Mouse (Mus musculus) intestine, postnatal 0 days (tissue): ENCODE results near the gene Ppp2r1b. TPM values are rescaled to one million over a fixed set of nuclear protein-coding genes. Genes with fewer than 3 reads are reported as not detected.

Experiments used
- ATAC-seq: fragments of 200-750 bp; cut with Nextera tagmentation; 2 replicates; pipeline ENCODE4 v1.8.0; 2017; ENCODE audit warnings: mild to moderate bottlenecking, moderate TSS enrichment, moderate library complexity
- H3K27ac ChIP-seq: fragments of 300-500 bp; sonication (generic); 2 replicates; pipeline ENCODE4 v1.5.1; 2014; ENCODE audit warnings: mild to moderate bottlenecking, low read depth, low read length, moderate library complexity
- H3K27me3 ChIP-seq: fragments of 300-500 bp; sonication (generic); replicated peaks from 2 replicates; pipeline ENCODE4 v1.6.1; 2014; ENCODE audit warnings: low read length, mixed read lengths; ENCODE audit not compliant: control insufficient read depth, insufficient read depth
- H3K36me3 ChIP-seq: fragments of 300-500 bp; sonication (generic); 2 replicates; pipeline ENCODE4 v1.6.1; 2014; ENCODE audit warnings: mild to moderate bottlenecking, moderate library complexity; ENCODE audit not compliant: control insufficient read depth, insufficient read depth
- H3K4me1 ChIP-seq: fragments of 300-500 bp; sonication (generic); replicated peaks from 2 replicates; pipeline ENCODE4 v1.6.1; 2014; ENCODE audit warnings: antibody characterized with exemption, low read length, mixed read lengths; ENCODE audit not compliant: control insufficient read depth, insufficient read depth
- H3K4me2 ChIP-seq: fragments of 300-500 bp; sonication (generic); replicated peaks from 2 replicates; pipeline ENCODE4 v1.6.1; 2014; ENCODE audit warnings: low read depth, mild to moderate bottlenecking, moderate library complexity
- H3K4me3 ChIP-seq: fragments of 300-500 bp; sonication (generic); 2 replicates; pipeline ENCODE4 v1.5.1; 2014; ENCODE audit warnings: low read depth, low read length
- H3K9ac ChIP-seq: fragments of 300-500 bp; sonication (generic); 2 replicates; pipeline ENCODE4 v1.6.1; 2014; ENCODE audit warnings: mild to moderate bottlenecking, low read depth, low read length
- H3K9me3 ChIP-seq: fragments of 300-500 bp; sonication (generic); 2 replicates; pipeline ENCODE4 v1.6.1; 2016; ENCODE audit warnings: mixed run types; ENCODE audit not compliant: control insufficient read depth
- CTCF ChIP-seq: sonication (generic); IDR thresholded peaks from 2 replicates; pipeline ENCODE4 v1.5.1; 2016; ENCODE audit warnings: low read depth, mild to moderate bottlenecking, control low read depth, antibody characterized with exemption, moderate library complexity
- WGBS: fragments of 180-500 bp; shearing (Covaris S2); extraction: QIAGEN DNeasy Blood & Tissue Kit; methylation state at CpG from one replicate; pipeline ENCODE4 v1.1.7; 2014; 5-methylcytosine and 5-hydroxymethylcytosine counted together
- polyA plus RNA-seq: library from polyadenylated mRNA; unstranded; fragments of >200 nt; fragmentation: Nextera tagmentation; extraction: Ambion mirVana; gene quantifications from 2 replicates; pipeline ENCODE4 v1.2.1, GENCODE M21; 2015

Gene Ppp2r1b
- polyA plus RNA-seq, 1 experiment from 2014 or later, result 20.0 TPM

DNA sequence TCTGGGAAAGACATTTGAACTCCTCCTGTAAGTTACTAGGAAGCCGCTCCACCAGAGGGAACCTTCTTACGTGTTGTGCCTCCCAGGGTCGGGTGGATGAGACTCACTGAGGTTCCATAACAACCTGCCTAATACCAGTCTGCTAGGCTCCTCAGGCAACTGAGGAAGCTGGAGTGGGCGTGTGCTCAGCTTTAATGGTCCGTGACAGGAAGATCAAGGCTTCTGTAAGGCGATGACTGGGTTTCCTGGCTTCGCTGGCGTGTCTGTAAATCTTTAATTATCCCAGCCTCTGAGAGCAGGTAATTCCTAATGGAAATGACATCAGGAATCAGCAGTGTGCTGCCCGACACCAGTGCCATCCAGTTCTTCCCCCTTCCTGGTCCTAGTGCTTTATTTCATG lies 446 bp downstream of the Ppp2r1b start:
- no peak overlapping the region for H3K4me3 ChIP-seq
- ATAC-seq, result no peak
- 46% methylated on average over 9 of the region's 9 CpGs for WGBS
- H3K27ac ChIP-seq, result peak overlapping the region; percentile 62; the same call in 1 of the 2 replicates
- no peak for TF ChIP-seq CTCF
- no peak overlapping the region for H3K9ac ChIP-seq
- 0 out of 2 replicates have a peak, but pooled peaks cover 16% of the 10 kb centered on the region for H3K4me1 ChIP-seq
- no peaks in the 10 kb centered on the region for H3K27me3 ChIP-seq
- no peaks in the 10 kb centered on the region for H3K9me3 ChIP-seq
- H3K36me3 ChIP-seq, result peaks cover 17% of the 10 kb centered on the region
- H3K4me2 ChIP-seq, result 0 out of 2 replicates have a peak overlapping the region, but pooled peaks have one; percentile 6

DNA sequence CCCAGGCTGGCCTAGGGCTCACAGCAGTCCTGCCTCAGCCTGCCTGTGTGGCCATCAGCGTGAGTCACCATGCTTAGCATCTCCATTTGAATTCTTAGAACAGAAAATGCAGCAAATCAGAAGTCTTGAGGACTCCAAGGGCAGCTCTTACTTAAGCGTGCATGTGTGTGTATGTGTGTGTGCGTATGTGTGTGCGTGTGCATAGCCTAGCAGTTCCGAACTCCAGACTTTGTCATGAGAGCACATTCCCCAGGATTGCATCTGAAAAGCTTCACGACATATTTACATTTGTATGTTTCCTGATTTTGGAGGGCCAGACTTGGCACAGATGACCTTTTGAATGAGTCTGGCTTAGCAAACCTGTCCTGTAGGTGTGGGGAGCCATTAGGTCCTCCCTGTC lies 2.0 kb downstream of the Ppp2r1b start:
- Histone ChIP-seq H3K4me2 (no peak overlapping the region), H3K9me3 (no peaks in the 10 kb centered on the region), H3K4me1 (0 out of 2 replicates have a peak, but pooled peaks cover 16% of the 10 kb centered on the region), H3K4me3 (no peak overlapping the region), H3K36me3 (peaks cover 17% of the 10 kb centered on the region), H3K27me3 (no peaks in the 10 kb centered on the region), H3K9ac (no peak overlapping the region), H3K27ac (peak overlapping the region; percentile 50)
- WGBS, result 64% methylated on average over 6 of the region's 6 CpGs
- TF ChIP-seq CTCF, result no peak
- ATAC-seq, result no peak

DNA sequence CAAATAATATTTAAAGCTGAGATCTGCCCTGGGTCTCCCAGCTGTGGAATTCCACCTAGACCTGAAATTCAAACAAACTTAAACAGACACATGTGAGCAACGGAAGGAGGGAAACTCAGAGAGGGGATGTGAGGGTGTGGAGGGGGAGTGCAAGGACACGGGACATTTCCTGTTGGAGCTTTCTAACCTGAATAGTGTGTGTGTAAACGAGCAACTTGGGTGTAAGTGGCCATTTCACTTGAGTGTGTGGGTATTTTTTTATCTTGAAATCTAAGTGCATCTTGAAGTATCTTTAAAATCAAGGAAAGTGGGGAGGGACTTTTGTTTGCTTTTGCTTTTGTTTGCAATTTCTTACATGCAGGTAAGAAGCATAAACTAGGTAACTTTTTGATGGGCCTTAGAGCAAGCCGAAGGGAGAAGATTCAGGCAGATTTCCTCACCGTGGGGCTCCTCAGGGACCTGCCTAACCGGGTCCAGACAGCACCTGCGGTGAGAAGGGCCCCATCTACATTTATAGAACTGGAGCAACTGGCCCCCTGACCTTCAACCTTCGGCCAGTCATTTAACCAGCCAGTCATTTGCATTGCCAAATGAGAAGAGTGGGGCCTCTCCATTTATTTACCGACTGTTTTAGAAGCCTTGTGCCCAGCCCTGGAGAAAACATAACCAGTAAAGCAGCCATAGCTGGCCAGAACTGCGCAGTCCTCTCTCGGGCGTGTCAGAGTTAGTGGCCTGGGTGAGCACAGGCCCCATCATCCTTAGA lies 2.7 kb downstream of the Ppp2r1b start:
- no peaks in the 10 kb centered on the region for H3K27me3 ChIP-seq
- peak overlapping the region; percentile 35 for H3K4me2 ChIP-seq
- ATAC-seq, result 0 out of 2 replicates have a peak, but pooled peaks have one; percentile 22
- WGBS, result 33% methylated on average over 12 of the region's 12 CpGs
- 0 out of 2 replicates have a peak, but pooled peaks cover 16% of the 10 kb centered on the region for H3K4me1 ChIP-seq
- H3K4me3 ChIP-seq, result no peak overlapping the region; the same call in 1 of the 2 replicates
- no peaks in the 10 kb centered on the region for H3K9me3 ChIP-seq
- TF ChIP-seq CTCF, result no peak
- peaks cover 14% of the 10 kb centered on the region for H3K36me3 ChIP-seq
- H3K9ac ChIP-seq, result no peak overlapping the region
- peak overlapping the region; percentile 80 for H3K27ac ChIP-seq

GRCm38 (mm10) chr9:50848821-50849220 lies 3.7 kb downstream of the Ppp2r1b start:
- H3K27me3 ChIP-seq, result no peaks in the 10 kb centered on the region
- WGBS, result 34% methylated on average over 5 of the region's 5 CpGs
- H3K4me1 ChIP-seq, result 0 out of 2 replicates have a peak, but pooled peaks cover 16% of the 10 kb centered on the region
- TF ChIP-seq CTCF, result no peak
- no peak overlapping the region for H3K4me3 ChIP-seq
- peaks cover 8% of the 10 kb centered on the region for H3K36me3 ChIP-seq
- no peaks in the 10 kb centered on the region for H3K9me3 ChIP-seq
- ATAC-seq, result peak; percentile 12
- H3K27ac ChIP-seq, result peak overlapping the region; percentile 80
- H3K4me2 ChIP-seq, result peak overlapping the region; percentile 35
- H3K9ac ChIP-seq, result no peak overlapping the region

DNA sequence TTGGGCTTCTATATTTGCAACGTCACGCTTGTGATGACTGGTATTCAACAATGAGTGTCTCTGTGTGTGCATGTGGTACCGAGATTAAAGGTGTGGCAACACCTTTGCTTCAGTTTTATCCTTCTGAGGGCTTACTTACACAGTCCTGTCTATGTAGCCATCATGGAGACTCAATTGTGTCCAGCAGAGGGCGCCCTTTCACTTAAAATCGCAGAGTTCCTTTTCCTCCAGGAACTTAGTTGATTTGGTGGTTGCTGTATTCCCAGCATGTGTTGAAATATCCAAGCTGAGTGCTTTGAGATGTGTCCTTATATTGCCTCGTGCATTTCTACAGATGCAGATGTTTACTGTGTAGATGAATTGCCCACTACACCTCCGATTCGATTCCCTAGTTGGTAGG lies 4.1 kb downstream of the Ppp2r1b start:
- WGBS, result 8% methylated on average over 8 of the region's 8 CpGs

GRCm38 (mm10) chr9:50849755-50850154 lies 4.7 kb downstream of the Ppp2r1b start:
- no peaks in the 10 kb centered on the region for H3K27me3 ChIP-seq
- peak overlapping the region; percentile 6; the same call in 1 of the 2 replicates for H3K4me3 ChIP-seq
- 29% methylated on average over 9 of the region's 9 CpGs for WGBS
- H3K9ac ChIP-seq, result no peak overlapping the region
- peak overlapping the region; percentile 46; the same call in 1 of the 2 replicates for H3K27ac ChIP-seq
- H3K9me3 ChIP-seq, result no peaks in the 10 kb centered on the region
- 0 out of 2 replicates have a peak, but pooled peaks cover 16% of the 10 kb centered on the region for H3K4me1 ChIP-seq
- H3K36me3 ChIP-seq, result no peaks in the 10 kb centered on the region
- H3K4me2 ChIP-seq, result peak overlapping the region; percentile 51
- TF ChIP-seq CTCF, result no peak
- ATAC-seq, result peak; percentile 16

More for the DNA sequence above, 4.1 kb downstream of the Ppp2r1b start:
- H3K9ac ChIP-seq, result no peak overlapping the region
- H3K4me3 ChIP-seq, result no peak overlapping the region; the same call in 1 of the 2 replicates
- peak overlapping the region; percentile 51 for H3K4me2 ChIP-seq
- 0 out of 2 replicates have a peak, but pooled peaks cover 4% of the 10 kb centered on the region for H3K36me3 ChIP-seq
- peak; percentile 93 for TF ChIP-seq CTCF
- ATAC-seq, result peak; percentile 73
- no peaks in the 10 kb centered on the region for H3K9me3 ChIP-seq
- 0 out of 2 replicates have a peak, but pooled peaks cover 16% of the 10 kb centered on the region for H3K4me1 ChIP-seq
- peak overlapping the region; percentile 80 for H3K27ac ChIP-seq
- no peaks in the 10 kb centered on the region for H3K27me3 ChIP-seq
